Mouse (Mus musculus) liver, embryonic 14.5 days (tissue): ENCODE data around the gene Cxcl10. TPM values are rescaled to one million over a fixed set of nuclear protein-coding genes. Genes with fewer than 3 reads are reported as not detected.

Experiments used
- ATAC-seq: fragments of 200-750 bp; cut with Nextera tagmentation; 2 replicates; pipeline ENCODE4 v1.8.0; 2017; ENCODE audit warnings: moderate number of reproducible peaks, mild to moderate bottlenecking, moderate library complexity; ENCODE audit not compliant: insufficient read depth
- DNase-seq, 3 experiments: peaks; one replicate each; pipeline ENCODE4 v3.0.0-alpha.2; 2012 to 2013; ENCODE audit warnings: low read depth in 3 of 3, low spot score in 3 of 3
- H3K27ac ChIP-seq: fragments of 300-500 bp; sonication (generic); 2 replicates; pipeline ENCODE4 v1.5.1; 2014; ENCODE audit warnings: moderate library complexity, mild to moderate bottlenecking, control low read depth, inconsistent platforms
- H3K27me3 ChIP-seq: fragments of 300-500 bp; sonication (generic); 2 replicates; pipeline ENCODE4 v1.6.1; 2014; ENCODE audit warnings: mild to moderate bottlenecking, low read length, moderate library complexity; ENCODE audit not compliant: control insufficient read depth, insufficient read depth
- H3K36me3 ChIP-seq: fragments of 300-500 bp; sonication (generic); replicated peaks from 2 replicates; pipeline ENCODE4 v1.6.1; 2014; ENCODE audit warnings: low read depth; ENCODE audit not compliant: control insufficient read depth, insufficient read depth
- H3K4me1 ChIP-seq, 2 experiments: fragments of 200-500 bp in 1 of 2; fragments of 300-500 bp in 1 of 2; sonication (generic) in 1 of 2; replicated peaks; 2 replicates each; pipeline ENCODE4 v1.6.1; 2012 to 2014; ENCODE audit warnings: antibody characterized with exemption in 1 of 2, inconsistent platforms in 1 of 2, low read length in 1 of 2; ENCODE audit not compliant: control insufficient read depth in 2 of 2, insufficient read depth in 2 of 2
- H3K4me2 ChIP-seq: fragments of 300-500 bp; sonication (generic); 2 replicates; pipeline ENCODE4 v1.6.1; 2014; ENCODE audit warnings: low read depth, mild to moderate bottlenecking, control low read depth, moderate library complexity
- H3K4me3 ChIP-seq, 2 experiments: fragments of 200-500 bp in 1 of 2; fragments of 300-500 bp in 1 of 2; sonication (generic) in 1 of 2; 2 replicates each; pipeline ENCODE4 v1.5.1; 2012 to 2014; ENCODE audit warnings: low read depth in 2 of 2, low read length in 2 of 2, mild to moderate bottlenecking in 2 of 2, control low read depth in 1 of 2, inconsistent platforms in 1 of 2, moderate library complexity in 1 of 2; ENCODE audit not compliant: insufficient read depth in 1 of 2
- H3K9ac ChIP-seq: fragments of 300-500 bp; sonication (generic); replicated peaks from 2 replicates; pipeline ENCODE4 v1.6.1; 2014; ENCODE audit warnings: mild to moderate bottlenecking, control low read depth, moderate library complexity
- H3K9me3 ChIP-seq: fragments of 300-500 bp; sonication (generic); 2 replicates; pipeline ENCODE4 v1.6.1; 2016; ENCODE audit warnings: low read length, mixed read lengths; ENCODE audit not compliant: control insufficient read depth
- CTCF ChIP-seq: IDR thresholded peaks from 2 replicates; pipeline ENCODE4 v1.5.1; 2016; ENCODE audit warnings: antibody characterized with exemption, low read depth, control low read depth
- EP300 ChIP-seq: IDR thresholded peaks from 2 replicates; pipeline ENCODE4 v1.6.1; 2016; ENCODE audit warnings: antibody characterized with exemption, low read depth
- WGBS: fragments of 180-500 bp; shearing (Covaris S2); extraction: QIAGEN DNeasy Blood & Tissue Kit; methylation state at CpG from one replicate; pipeline ENCODE4 v1.1.7; 2014; ENCODE audit not compliant: insufficient replicate concordance; 5-methylcytosine and 5-hydroxymethylcytosine counted together
- polyA plus RNA-seq, 2 experiments: library from polyadenylated mRNA; depleted of rRNA in 1 of 2; stranded (reverse) in 1 of 2; unstranded in 1 of 2; fragments of >200 nt; fragmentation: Nextera tagmentation in 1 of 2; extraction: Ambion mirVana in 1 of 2; gene quantifications; 2 replicates each; pipeline versions ENCODE4 v1.2.1 to v1.2.3; 2012 to 2014

Cxcl10 gene
- polyA plus RNA-seq, 2 experiments: 4.8 to 10.0 TPM

- TF ChIP-seq CTCF (no peak), EP300 (no peak)
- Histone ChIP-seq H3K27me3 (no peaks in the 10 kb centered on the region), H3K9me3 (no peaks in the 10 kb centered on the region), H3K4me2 (no peak overlapping the region), H3K9ac (no peak overlapping the region), H3K27ac (no peak overlapping the region), H3K36me3 (no peaks in the 10 kb centered on the region), H3K4me3 (no peak overlapping the region), H3K4me1 (peaks cover 0 to 27% of the 10 kb centered on the region in 2 experiments; a peak in 3 of 4 replicates)
- no peak for ATAC-seq
- no peak for DNase-seq
- 79% methylated on average over 6 of the region's 6 CpGs for WGBS
These were observed 22.2 kb upstream of the Cxcl10 start for GRCm38 (mm10) chr5:92370891-92371290.

- Histone ChIP-seq H3K27me3 (no peaks in the 10 kb centered on the region), H3K27ac (no peak overlapping the region), H3K9ac (no peak overlapping the region), H3K4me3 (no peak overlapping the region), H3K9me3 (no peaks in the 10 kb centered on the region), H3K4me2 (no peak overlapping the region), H3K36me3 (no peaks in the 10 kb centered on the region), H3K4me1 (peaks cover 0 to 22% of the 10 kb centered on the region in 2 experiments; a peak in 3 of 4 replicates)
- TF ChIP-seq EP300: no peak
- no peak for TF ChIP-seq CTCF
- 45% methylated on average over 6 of the region's 6 CpGs for WGBS
- ATAC-seq (no peak; the same call in 1 of the 2 replicates), DNase-seq (no peak)
These were observed 21.7 kb upstream of the Cxcl10 start for GRCm38 (mm10) chr5:92370392-92370791.

- TF ChIP-seq CTCF (no peak), EP300 (no peak)
- Histone ChIP-seq H3K4me2 (no peak overlapping the region), H3K27me3 (no peaks in the 10 kb centered on the region), H3K4me3 (no peak overlapping the region), H3K36me3 (no peaks in the 10 kb centered on the region), H3K9ac (no peak overlapping the region), H3K9me3 (no peaks in the 10 kb centered on the region), H3K4me1 (peaks cover 0 to 21% of the 10 kb centered on the region in 2 experiments; a peak in 3 of 4 replicates), H3K27ac (no peak overlapping the region)
- ATAC-seq (peak; percentile 40; the same call in 1 of the 2 replicates), DNase-seq (no peak)
- WGBS: 51% methylated on average over 13 of the region's 13 CpGs
These were observed 20.7 kb upstream of the Cxcl10 start for GRCm38 (mm10) chr5:92369151-92369994.

- WGBS: 51% methylated on average over 10 of the region's 10 CpGs
- DNase-seq: no peak
- H3K27ac ChIP-seq: no peak overlapping the region
- TF ChIP-seq CTCF (no peak), EP300 (no peak)
- no peak overlapping the region for H3K4me3 ChIP-seq
- H3K36me3 ChIP-seq: no peaks in the 10 kb centered on the region
- H3K27me3 ChIP-seq: no peaks in the 10 kb centered on the region
- H3K4me1 ChIP-seq: peaks cover 0 to 21% of the 10 kb centered on the region in 2 experiments; a peak in 3 of 4 replicates
- H3K4me2 ChIP-seq: no peak overlapping the region
- H3K9ac ChIP-seq: no peak overlapping the region
- H3K9me3 ChIP-seq: no peaks in the 10 kb centered on the region
- ATAC-seq: no peak
These were observed 19.7 kb upstream of the Cxcl10 start for GRCm38 (mm10) chr5:92368392-92368791.

- Histone ChIP-seq H3K4me3 (no peak overlapping the region), H3K4me2 (no peak overlapping the region), H3K27ac (no peak overlapping the region), H3K36me3 (no peaks in the 10 kb centered on the region), H3K27me3 (no peaks in the 10 kb centered on the region), H3K4me1 (peaks cover 0 to 16% of the 10 kb centered on the region in 2 experiments; a peak in 3 of 4 replicates), H3K9me3 (no peaks in the 10 kb centered on the region), H3K9ac (no peak overlapping the region)
- no peak for ATAC-seq
- TF ChIP-seq CTCF (no peak), EP300 (no peak)
- WGBS: 63% methylated on average over 6 of the region's 6 CpGs
- no peak for DNase-seq
These were observed 17.9 kb upstream of the Cxcl10 start for GRCm38 (mm10) chr5:92366565-92366964.
